Mouse (Mus musculus): ENCODE results near the gene Cse1l. TPM values are rescaled to one million over a fixed set of nuclear protein-coding genes. Genes with fewer than 3 reads are reported as not detected.

The Cse1l gene
- total and polyA plus RNA-seq, 3 experiments = 76.0 to 165 (median 162) TPM

DNA sequence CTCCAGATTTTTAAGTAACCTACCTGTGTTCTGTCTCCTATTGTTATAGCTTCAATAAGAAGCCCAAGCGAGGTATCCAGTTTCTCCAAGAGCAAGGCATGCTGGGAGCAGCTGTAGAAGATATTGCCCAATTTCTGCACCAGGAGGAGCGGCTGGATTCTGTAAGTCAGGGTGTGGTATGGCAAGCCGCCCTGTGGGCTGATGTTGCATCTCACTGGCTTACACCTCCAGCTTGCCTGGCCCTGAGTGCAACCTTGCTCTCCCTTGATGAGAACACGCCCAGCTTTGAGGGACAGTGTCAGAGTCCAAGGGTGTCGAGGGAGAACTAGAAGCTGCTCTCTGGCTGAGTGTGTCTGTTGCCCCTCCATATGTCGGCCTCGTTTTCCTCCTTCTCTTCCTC is 46.6 kb upstream of the Cse1l start:
- no peak overlapping the region for H3K27ac ChIP-seq (ENCODE audit: insufficient read depth, low read depth)
- no peaks in the 10 kb centered on the region for H3K27me3 ChIP-seq (replicated peaks)
- no peaks in the 10 kb centered on the region for H3K4me1 ChIP-seq (ENCODE audit: control insufficient read depth in 1 of 2, insufficient read depth in 2 of 2)
- no peak overlapping the region for H3K4me2 ChIP-seq (ENCODE audit: insufficient read depth, low read depth, poor library complexity, severe bottlenecking)
- no peaks in the 10 kb centered on the region for H3K79me2 ChIP-seq (replicated peaks; ENCODE audit: control insufficient read depth, extremely low read depth, insufficient read depth, poor library complexity, severe bottlenecking)
- in situ Hi-C loops (cut with MboI; ENCODE audit: low pct_ligation_motif_present, low pct_unique_long_range_greater_than_20kb, low sequenced_read_pairs) (no loop called here), dilution Hi-C loops (cut with MboI; ENCODE audit: extremely low pct_ligation_motif_present, extremely low pct_unique_long_range_greater_than_20kb, low sequenced_read_pairs) (no loop called here)
- no peak overlapping the region for H3K4me3 ChIP-seq (replicated peaks in 1 of 3; ENCODE audit: low read depth in 2 of 3, low read length in 2 of 3, poor library complexity in 1 of 3)
- H3K36me3 ChIP-seq (replicated peaks in 1 of 2; ENCODE audit: control insufficient read depth in 1 of 2, insufficient read depth in 1 of 2, low read length in 1 of 2) = peaks cover 73 to 92% of the 10 kb centered on the region in 2 experiments
- DNase-seq (ENCODE audit: extremely low read depth) = no peak
- TF ChIP-seq BHLHE40 (IDR thresholded peaks at IDR 0.05; ENCODE audit: low read depth, low read length) (no peak), IRF4 (IDR thresholded peaks at IDR 0.05; ENCODE audit: low read depth, low read length) (no peak), KAT2A (IDR thresholded peaks at IDR 0.05; ENCODE audit: insufficient replicate concordance, low read length) (no peak), EP300 (IDR thresholded peaks at IDR 0.05; ENCODE audit: low read length) (no peak)
- H3K9me3 ChIP-seq (replicated peaks; ENCODE audit: low read length) = no peaks in the 10 kb centered on the region
- H3K9ac ChIP-seq (ENCODE audit: insufficient read depth, low read depth) = no peak overlapping the region

DNA sequence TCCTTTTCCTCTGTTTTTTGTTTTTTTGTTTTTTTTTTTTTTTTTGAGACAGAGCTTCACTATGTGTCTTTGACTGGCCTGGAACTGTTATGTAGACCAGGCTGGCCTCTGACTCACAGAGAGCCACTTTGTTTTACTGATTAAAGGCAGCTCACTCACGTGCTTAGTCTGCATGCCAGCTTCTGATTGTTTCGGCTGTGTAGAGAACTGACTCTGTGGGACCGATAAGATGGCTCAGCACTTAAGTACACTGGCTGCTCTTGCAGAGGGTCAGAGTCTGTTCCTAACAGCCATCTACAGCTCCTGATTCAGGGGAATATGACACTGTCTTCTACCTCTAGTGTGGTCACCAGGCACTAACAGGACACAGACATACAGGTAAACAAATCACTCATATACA is 43.3 kb upstream of the Cse1l start:
- in situ Hi-C loops (cut with MboI; ENCODE audit: low pct_ligation_motif_present, low pct_unique_long_range_greater_than_20kb, low sequenced_read_pairs) (no loop called here), dilution Hi-C loops (cut with MboI; ENCODE audit: extremely low pct_ligation_motif_present, extremely low pct_unique_long_range_greater_than_20kb, low sequenced_read_pairs) (no loop called here)
- Histone ChIP-seq H3K9me3 (replicated peaks; ENCODE audit: low read length) (no peaks in the 10 kb centered on the region), H3K36me3 (replicated peaks in 1 of 2; ENCODE audit: control insufficient read depth in 1 of 2, insufficient read depth in 1 of 2, low read length in 1 of 2) (peaks cover 80 to 96% of the 10 kb centered on the region in 2 experiments), H3K4me2 (ENCODE audit: insufficient read depth, low read depth, poor library complexity, severe bottlenecking) (no peak overlapping the region), H3K4me3 (replicated peaks in 1 of 3; ENCODE audit: low read depth in 2 of 3, low read length in 2 of 3, poor library complexity in 1 of 3) (no peak overlapping the region), H3K27ac (ENCODE audit: insufficient read depth, low read depth) (no peak overlapping the region), H3K9ac (ENCODE audit: insufficient read depth, low read depth) (no peak overlapping the region), H3K79me2 (replicated peaks; ENCODE audit: control insufficient read depth, extremely low read depth, insufficient read depth, poor library complexity, severe bottlenecking) (no peaks in the 10 kb centered on the region), H3K27me3 (replicated peaks) (no peaks in the 10 kb centered on the region), H3K4me1 (ENCODE audit: control insufficient read depth in 1 of 2, insufficient read depth in 2 of 2) (peaks cover 7 to 12% of the 10 kb centered on the region in 2 experiments)
- no peak for DNase-seq (ENCODE audit: extremely low read depth)
- no peak for TF ChIP-seq E2F4 (IDR thresholded peaks at IDR 0.05; ENCODE audit: insufficient replicate concordance, low read depth, low read length)
- no peak for TF ChIP-seq MAX (IDR thresholded peaks at IDR 0.05; ENCODE audit: low read length)
- no peak for TF ChIP-seq TCF12 (IDR thresholded peaks at IDR 0.05; ENCODE audit: low read depth, low read length)
- TF ChIP-seq UBTF (IDR thresholded peaks at IDR 0.05; ENCODE audit: low read depth, low read length) = no peak
- no peak for TF ChIP-seq ZKSCAN1 (IDR thresholded peaks at IDR 0.05; ENCODE audit: borderline replicate concordance, low read depth, low read length)
- TF ChIP-seq MAFK (IDR thresholded peaks at IDR 0.05; ENCODE audit: insufficient replicate concordance, low read length) = no peak
- no peak for TF ChIP-seq SMC3 (IDR thresholded peaks at IDR 0.05; ENCODE audit: low read depth, low read length)

DNA sequence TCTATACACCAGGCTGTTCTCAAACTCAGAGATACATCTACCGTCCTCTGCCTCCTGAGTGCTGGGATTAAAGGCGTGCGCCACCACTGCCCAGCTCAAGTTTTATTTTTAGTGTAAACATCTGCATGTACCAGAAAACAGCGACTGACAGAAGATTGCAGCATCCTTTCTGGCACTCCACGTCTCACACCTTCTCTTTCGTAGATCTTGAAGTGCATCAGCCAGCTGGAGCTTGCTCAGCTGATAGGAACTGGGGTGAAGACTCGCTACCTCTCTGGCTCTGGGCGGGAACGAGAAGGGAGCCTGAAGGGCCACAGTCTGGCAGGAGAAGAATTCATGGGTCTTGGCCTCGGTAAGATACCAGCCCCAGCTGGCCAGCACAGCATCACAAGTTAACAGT is 40.4 kb upstream of the Cse1l start:
- Histone ChIP-seq H3K9ac (ENCODE audit: insufficient read depth, low read depth) (no peak overlapping the region), H3K4me1 (ENCODE audit: control insufficient read depth in 1 of 2, insufficient read depth in 2 of 2) (peaks cover 7 to 12% of the 10 kb centered on the region in 2 experiments), H3K36me3 (replicated peaks in 1 of 2; ENCODE audit: control insufficient read depth in 1 of 2, insufficient read depth in 1 of 2, low read length in 1 of 2) (peaks cover 78 to 94% of the 10 kb centered on the region in 2 experiments), H3K27me3 (replicated peaks) (no peaks in the 10 kb centered on the region), H3K4me2 (ENCODE audit: insufficient read depth, low read depth, poor library complexity, severe bottlenecking) (no peak overlapping the region), H3K4me3 (replicated peaks in 1 of 3; ENCODE audit: low read depth in 2 of 3, low read length in 2 of 3, poor library complexity in 1 of 3) (no peak overlapping the region), H3K79me2 (replicated peaks; ENCODE audit: control insufficient read depth, extremely low read depth, insufficient read depth, poor library complexity, severe bottlenecking) (no peaks in the 10 kb centered on the region), H3K27ac (ENCODE audit: insufficient read depth, low read depth) (no peak overlapping the region), H3K9me3 (replicated peaks; ENCODE audit: low read length) (no peaks in the 10 kb centered on the region)
- DNase-seq (ENCODE audit: extremely low read depth) = no peak
- in situ Hi-C loops (cut with MboI; ENCODE audit: low pct_ligation_motif_present, low pct_unique_long_range_greater_than_20kb, low sequenced_read_pairs) (no loop called here), dilution Hi-C loops (cut with MboI; ENCODE audit: extremely low pct_ligation_motif_present, extremely low pct_unique_long_range_greater_than_20kb, low sequenced_read_pairs) (no loop called here)
- TF ChIP-seq MAX (IDR thresholded peaks at IDR 0.05; ENCODE audit: low read length) (no peak), ZMIZ1 (IDR thresholded peaks at IDR 0.05; ENCODE audit: low read depth, low read length) (no peak), ETS1 (conservative IDR thresholded peaks at IDR 0.05; ENCODE audit: low read depth, low read length) (no peak), ZKSCAN1 (IDR thresholded peaks at IDR 0.05; ENCODE audit: borderline replicate concordance, low read depth, low read length) (no peak), USF2 (conservative IDR thresholded peaks at IDR 0.05; ENCODE audit: low read depth, low read length) (no peak), MAFK (IDR thresholded peaks at IDR 0.05; ENCODE audit: insufficient replicate concordance, low read length) (no peak)
